Mouse (Mus musculus): ENCODE data around the gene Tmc7. TPM values are rescaled to one million over a fixed set of nuclear protein-coding genes. Genes with fewer than 3 reads are reported as not detected.

Gene Tmc7
- polyA plus RNA-seq, 1 experiment, result 90.3 TPM

DNA sequence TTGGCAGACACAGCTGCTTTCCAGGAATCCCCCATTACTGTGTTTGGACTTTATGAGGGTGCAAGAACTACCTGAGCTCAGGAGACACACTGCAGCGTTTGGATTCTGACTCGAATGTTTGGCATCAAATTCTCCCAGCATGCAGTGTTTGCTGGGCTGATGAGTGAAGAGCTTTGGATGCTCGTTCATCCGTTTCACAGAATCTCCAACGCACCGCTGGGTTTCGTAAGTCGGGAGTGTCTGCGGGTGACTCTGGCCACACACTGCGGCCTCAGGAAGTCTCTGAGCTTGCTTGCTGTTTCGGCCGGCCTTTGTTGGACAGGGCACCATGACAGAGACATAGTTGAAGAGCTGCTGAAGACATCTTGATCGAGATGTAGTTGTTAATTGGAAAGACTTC lies 29.5 kb upstream of the Tmc7 start:
- H3K27me3 ChIP-seq (ENCODE audit: control insufficient read depth, insufficient read depth, low read length), result no peaks in the 10 kb centered on the region
- H3K4me1 ChIP-seq (ENCODE audit: control insufficient read depth, insufficient read depth, low read length), result peaks cover 5% of the 10 kb centered on the region; the same call in 1 of the 2 replicates
- H3K27ac ChIP-seq (ENCODE audit: control insufficient read depth, insufficient read depth, low read depth, low read length), result no peak overlapping the region
- no peak for TF ChIP-seq POLR2A (IDR thresholded peaks at IDR 0.05; ENCODE audit: control insufficient read depth, low read depth, low read length)
- no peak for TF ChIP-seq CTCF (IDR thresholded peaks at IDR 0.05; ENCODE audit: control insufficient read depth, insufficient read depth, insufficient replicate concordance, low read depth, low read length)
- no peak overlapping the region for H3K4me3 ChIP-seq (ENCODE audit: control insufficient read depth, low read depth, low read length)
- no peaks in the 10 kb centered on the region for H3K36me3 ChIP-seq (ENCODE audit: control insufficient read depth, insufficient read depth, low read length)

GRCm38 (mm10) chr7:118611933-118612332 lies 27.4 kb upstream of the Tmc7 start:
- Histone ChIP-seq H3K4me1 (ENCODE audit: control insufficient read depth, insufficient read depth, low read length) (peaks cover 5% of the 10 kb centered on the region; the same call in 1 of the 2 replicates), H3K36me3 (ENCODE audit: control insufficient read depth, insufficient read depth, low read length) (no peaks in the 10 kb centered on the region), H3K4me3 (ENCODE audit: control insufficient read depth, low read depth, low read length) (no peak overlapping the region), H3K27ac (ENCODE audit: control insufficient read depth, insufficient read depth, low read depth, low read length) (no peak overlapping the region), H3K27me3 (ENCODE audit: control insufficient read depth, insufficient read depth, low read length) (no peaks in the 10 kb centered on the region)
- no peak for TF ChIP-seq CTCF (IDR thresholded peaks at IDR 0.05; ENCODE audit: control insufficient read depth, insufficient read depth, insufficient replicate concordance, low read depth, low read length)
- no peak for TF ChIP-seq POLR2A (IDR thresholded peaks at IDR 0.05; ENCODE audit: control insufficient read depth, low read depth, low read length)

- H3K4me1 ChIP-seq (ENCODE audit: control insufficient read depth, insufficient read depth, low read length), result peaks cover 5% of the 10 kb centered on the region; the same call in 1 of the 2 replicates
- H3K4me3 ChIP-seq (ENCODE audit: control insufficient read depth, low read depth, low read length), result no peak overlapping the region
- H3K27ac ChIP-seq (ENCODE audit: control insufficient read depth, insufficient read depth, low read depth, low read length), result no peak overlapping the region
- TF ChIP-seq POLR2A (IDR thresholded peaks at IDR 0.05; ENCODE audit: control insufficient read depth, low read depth, low read length) (no peak), CTCF (IDR thresholded peaks at IDR 0.05; ENCODE audit: control insufficient read depth, insufficient read depth, insufficient replicate concordance, low read depth, low read length) (no peak)
- no peaks in the 10 kb centered on the region for H3K36me3 ChIP-seq (ENCODE audit: control insufficient read depth, insufficient read depth, low read length)
- H3K27me3 ChIP-seq (ENCODE audit: control insufficient read depth, insufficient read depth, low read length), result no peaks in the 10 kb centered on the region
Measured at GRCm38 (mm10) chr7:118611185-118611749, 26.7 kb upstream of the Tmc7 start.

GRCm38 (mm10) chr7:118610721-118611120 lies 26.2 kb upstream of the Tmc7 start:
- Histone ChIP-seq H3K4me1 (ENCODE audit: control insufficient read depth, insufficient read depth, low read length) (peaks cover 5% of the 10 kb centered on the region; the same call in 1 of the 2 replicates), H3K36me3 (ENCODE audit: control insufficient read depth, insufficient read depth, low read length) (no peaks in the 10 kb centered on the region), H3K27ac (ENCODE audit: control insufficient read depth, insufficient read depth, low read depth, low read length) (no peak overlapping the region), H3K4me3 (ENCODE audit: control insufficient read depth, low read depth, low read length) (peak overlapping the region; percentile 55; the same call in 1 of the 2 replicates), H3K27me3 (ENCODE audit: control insufficient read depth, insufficient read depth, low read length) (no peaks in the 10 kb centered on the region)
- no peak for TF ChIP-seq CTCF (IDR thresholded peaks at IDR 0.05; ENCODE audit: control insufficient read depth, insufficient read depth, insufficient replicate concordance, low read depth, low read length)
- TF ChIP-seq POLR2A (IDR thresholded peaks at IDR 0.05; ENCODE audit: control insufficient read depth, low read depth, low read length), result no peak

DNA sequence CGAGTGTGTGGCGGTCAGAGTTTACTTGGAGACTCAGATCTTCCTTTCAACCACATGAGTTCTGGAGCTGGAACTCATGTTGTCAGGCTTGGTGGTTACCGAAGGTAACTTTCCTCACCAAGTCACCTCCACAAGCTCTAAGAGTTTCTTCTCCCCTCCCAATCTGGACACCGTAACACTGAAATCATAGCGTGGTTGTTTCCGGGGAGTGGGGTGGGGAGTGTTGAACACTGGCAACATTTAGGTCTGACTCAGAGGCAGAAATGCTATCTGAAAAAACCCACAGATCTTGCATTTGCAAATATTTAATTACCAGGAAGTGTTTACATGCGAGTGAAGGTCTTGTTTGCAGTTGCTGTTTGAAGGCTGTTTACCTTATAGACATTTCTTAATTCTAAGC lies 25.3 kb upstream of the Tmc7 start:
- H3K4me1 ChIP-seq (ENCODE audit: control insufficient read depth, insufficient read depth, low read length), result peaks cover 5% of the 10 kb centered on the region; the same call in 1 of the 2 replicates
- no peak overlapping the region for H3K27ac ChIP-seq (ENCODE audit: control insufficient read depth, insufficient read depth, low read depth, low read length)
- H3K27me3 ChIP-seq (ENCODE audit: control insufficient read depth, insufficient read depth, low read length), result no peaks in the 10 kb centered on the region
- H3K36me3 ChIP-seq (ENCODE audit: control insufficient read depth, insufficient read depth, low read length), result no peaks in the 10 kb centered on the region
- TF ChIP-seq POLR2A (IDR thresholded peaks at IDR 0.05; ENCODE audit: control insufficient read depth, low read depth, low read length), result no peak
- TF ChIP-seq CTCF (IDR thresholded peaks at IDR 0.05; ENCODE audit: control insufficient read depth, insufficient read depth, insufficient replicate concordance, low read depth, low read length), result no peak
- H3K4me3 ChIP-seq (ENCODE audit: control insufficient read depth, low read depth, low read length), result no peak overlapping the region

DNA sequence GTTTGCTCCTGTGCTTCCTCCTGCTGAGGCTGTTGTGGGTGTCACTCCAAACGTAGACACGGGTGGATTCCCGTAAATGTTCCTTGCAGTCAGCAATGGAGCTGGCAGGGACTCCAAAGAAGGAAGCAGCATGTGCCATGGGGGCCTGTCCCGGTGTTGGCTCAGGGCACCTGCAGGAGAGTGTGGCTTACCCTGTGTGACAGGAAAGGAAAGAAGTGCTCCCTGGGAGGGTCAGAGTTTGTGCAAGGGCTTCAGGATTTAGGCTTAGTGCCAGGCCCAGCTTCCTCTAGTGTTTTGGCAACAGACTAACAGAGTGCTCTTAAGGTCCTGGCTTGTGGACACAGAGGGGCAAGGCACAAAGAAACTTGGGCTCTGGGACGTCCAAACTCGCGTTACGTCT lies 20.3 kb upstream of the Tmc7 start:
- H3K27me3 ChIP-seq (ENCODE audit: control insufficient read depth, insufficient read depth, low read length), result no peaks in the 10 kb centered on the region
- TF ChIP-seq CTCF (IDR thresholded peaks at IDR 0.05; ENCODE audit: control insufficient read depth, insufficient read depth, insufficient replicate concordance, low read depth, low read length) (no peak), POLR2A (IDR thresholded peaks at IDR 0.05; ENCODE audit: control insufficient read depth, low read depth, low read length) (no peak)
- H3K4me1 ChIP-seq (ENCODE audit: control insufficient read depth, insufficient read depth, low read length), result no peaks in the 10 kb centered on the region
- no peak overlapping the region for H3K27ac ChIP-seq (ENCODE audit: control insufficient read depth, insufficient read depth, low read depth, low read length)
- no peak overlapping the region for H3K4me3 ChIP-seq (ENCODE audit: control insufficient read depth, low read depth, low read length)
- no peaks in the 10 kb centered on the region for H3K36me3 ChIP-seq (ENCODE audit: control insufficient read depth, insufficient read depth, low read length)

DNA sequence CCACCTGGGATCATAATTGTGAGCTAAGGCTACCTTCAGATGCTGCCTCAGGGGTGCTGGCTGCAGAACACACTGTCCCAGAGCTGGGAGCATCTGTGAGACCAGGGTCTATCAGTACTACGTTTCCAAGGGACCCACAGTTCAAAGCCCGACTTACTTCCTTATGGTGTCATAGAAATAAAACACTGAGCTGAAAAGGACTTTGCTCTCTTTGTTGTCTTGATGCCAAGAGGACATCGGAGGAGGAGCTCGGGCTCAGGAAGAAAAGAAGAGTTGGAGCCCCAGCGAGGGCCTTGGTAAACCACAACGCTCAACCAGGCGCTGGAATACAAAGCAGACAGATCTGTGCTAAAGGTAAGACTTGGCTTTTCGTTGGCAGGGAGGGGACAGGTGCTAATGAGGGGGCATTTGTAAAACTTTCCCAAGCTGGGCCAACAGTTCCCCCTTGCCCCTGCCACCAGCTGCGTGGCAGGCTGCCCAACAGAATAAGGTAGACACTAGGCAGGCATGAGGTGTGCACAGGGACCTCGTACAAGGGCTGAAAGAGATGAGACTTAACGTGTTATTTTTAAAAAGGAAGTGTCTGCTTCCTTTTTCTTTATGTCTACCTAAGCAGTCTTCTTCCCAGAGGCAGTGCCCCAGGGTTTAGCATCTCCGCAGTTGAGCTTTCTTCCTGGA lies 15.6 kb upstream of the Tmc7 start:
- H3K4me1 ChIP-seq (ENCODE audit: control insufficient read depth, insufficient read depth, low read length), result no peaks in the 10 kb centered on the region
- H3K36me3 ChIP-seq (ENCODE audit: control insufficient read depth, insufficient read depth, low read length), result no peaks in the 10 kb centered on the region
- no peak for TF ChIP-seq CTCF (IDR thresholded peaks at IDR 0.05; ENCODE audit: control insufficient read depth, insufficient read depth, insufficient replicate concordance, low read depth, low read length)
- TF ChIP-seq POLR2A (IDR thresholded peaks at IDR 0.05; ENCODE audit: control insufficient read depth, low read depth, low read length), result no peak
- H3K4me3 ChIP-seq (ENCODE audit: control insufficient read depth, low read depth, low read length), result no peak overlapping the region
- no peak overlapping the region for H3K27ac ChIP-seq (ENCODE audit: control insufficient read depth, insufficient read depth, low read depth, low read length)
- no peaks in the 10 kb centered on the region for H3K27me3 ChIP-seq (ENCODE audit: control insufficient read depth, insufficient read depth, low read length)

Data from testis, adult 2 months (tissue).